Mouse (Mus musculus): ENCODE measurements at regions not wholly inside any gene's neighbourhood (a gene's known extent, or its start where the extent isn't known, plus 50 kb on each side); places are given as distances from the start of the nearest gene placed in this dataset.

- DNase-seq (ENCODE audit: low read depth): no peak
Measured at GRCm38 (mm10) chrX:10647332-10647731, 67.5 kb upstream of the Mid1ip1 start.

GRCm38 (mm10) chrX:10650881-10651280 is 63.9 kb upstream of the Mid1ip1 start:
- DNase-seq (ENCODE audit: low read depth): peak; percentile 10
